Mouse (Mus musculus): Measurements from ENCODE around the gene Rnf148. TPM values are rescaled to one million over a fixed set of nuclear protein-coding genes. Genes with fewer than 3 reads are reported as not detected.
A peak's percentile ranks its signal among the peaks of the same experiment; 100 is the strongest.

Gene Rnf148
- polyA plus RNA-seq (2015; fragmentation: Nextera tagmentation; extraction: Ambion mirVana), result 0.17 TPM in 1 of 2 replicates, not detected in the other

DNA sequence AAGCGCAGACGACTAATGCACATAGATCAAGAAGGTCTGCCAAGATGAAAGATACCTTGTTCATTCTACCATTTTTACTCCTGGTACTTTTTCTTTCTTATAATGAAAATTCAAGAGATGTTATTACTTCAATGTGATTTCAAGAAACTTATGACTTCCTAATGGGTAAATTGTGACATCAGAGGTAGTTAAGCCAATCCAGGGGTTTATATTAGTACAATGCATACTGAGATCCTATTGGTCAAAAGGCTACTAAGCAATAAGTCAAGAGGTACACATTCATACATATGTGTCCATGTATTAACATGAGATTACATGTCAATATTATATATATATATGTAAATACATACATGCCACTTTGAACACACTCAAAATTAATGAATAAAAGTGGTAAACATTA, at the start of gene Rnf148:
Gene Rnf148 (minus strand): TSS at position 101 of the 400 bp plus-strand sequence.
- H3K4me1 ChIP-seq, result no peaks in the 10 kb centered on the region
- no peaks in the 10 kb centered on the region for H3K36me3 ChIP-seq
- H3K27me3 ChIP-seq (replicated peaks), result no peaks in the 10 kb centered on the region
- H3K4me3 ChIP-seq (replicated peaks), result no peak within 1 kb of the TSS
- H3K9me3 ChIP-seq (replicated peaks), result no peaks in the 10 kb centered on the region
- H3K27ac ChIP-seq (replicated peaks), result no peak within 1 kb of the TSS
- no peak within 1 kb of the TSS for H3K9ac ChIP-seq (replicated peaks)
- no peak for ATAC-seq (ENCODE audit: low FRiP score)
- WGBS, result 92% methylated on average over 2 of the region's 2 CpGs
- H3K4me2 ChIP-seq, result no peak within 1 kb of the TSS

GRCm38 (mm10) chr6:23700879-23701278, 45.9 kb upstream of the Rnf148 start:
- H3K4me3 ChIP-seq (replicated peaks), result no peak overlapping the region
- no peak overlapping the region for H3K4me2 ChIP-seq
- H3K4me1 ChIP-seq, result no peaks in the 10 kb centered on the region
- no peak overlapping the region for H3K27ac ChIP-seq (replicated peaks)
- ATAC-seq (ENCODE audit: low FRiP score), result no peak
- WGBS, result 62% methylated on average over 3 of the region's 3 CpGs
- H3K36me3 ChIP-seq, result no peaks in the 10 kb centered on the region
- no peaks in the 10 kb centered on the region for H3K27me3 ChIP-seq (replicated peaks)
- H3K9ac ChIP-seq (replicated peaks), result no peak overlapping the region
- H3K9me3 ChIP-seq (replicated peaks), result no peaks in the 10 kb centered on the region

- no peak for ATAC-seq (ENCODE audit: low FRiP score)
- Histone ChIP-seq H3K4me1 (no peaks in the 10 kb centered on the region), H3K9ac (replicated peaks) (no peak overlapping the region), H3K27ac (replicated peaks) (no peak overlapping the region), H3K4me3 (replicated peaks) (no peak overlapping the region), H3K36me3 (no peaks in the 10 kb centered on the region), H3K4me2 (no peak overlapping the region), H3K27me3 (replicated peaks) (no peaks in the 10 kb centered on the region), H3K9me3 (replicated peaks) (no peaks in the 10 kb centered on the region)
- 87% methylated on average over 1 of the region's 1 CpGs for WGBS
Measured at GRCm38 (mm10) chr6:23678172-23678571, 23.2 kb upstream of the Rnf148 start.

- no peaks in the 10 kb centered on the region for H3K27me3 ChIP-seq (replicated peaks)
- WGBS, result 91% methylated on average over 2 of the region's 2 CpGs
- no peaks in the 10 kb centered on the region for H3K4me1 ChIP-seq
- H3K9me3 ChIP-seq (replicated peaks), result no peaks in the 10 kb centered on the region
- H3K4me3 ChIP-seq (replicated peaks), result no peak within 1 kb of the TSS
- H3K36me3 ChIP-seq, result no peaks in the 10 kb centered on the region
- no peak within 1 kb of the TSS for H3K27ac ChIP-seq (replicated peaks)
- no peak within 1 kb of the TSS for H3K9ac ChIP-seq (replicated peaks)
- ATAC-seq (ENCODE audit: low FRiP score), result no peak
- H3K4me2 ChIP-seq, result no peak within 1 kb of the TSS
Measured at GRCm38 (mm10) chr6:23650205-23650604, 4.7 kb downstream of the Rnf148 start, which contains the start of gene Rnf133. Gene Rnf133 (minus strand): TSS chr6:23650305.

DNA sequence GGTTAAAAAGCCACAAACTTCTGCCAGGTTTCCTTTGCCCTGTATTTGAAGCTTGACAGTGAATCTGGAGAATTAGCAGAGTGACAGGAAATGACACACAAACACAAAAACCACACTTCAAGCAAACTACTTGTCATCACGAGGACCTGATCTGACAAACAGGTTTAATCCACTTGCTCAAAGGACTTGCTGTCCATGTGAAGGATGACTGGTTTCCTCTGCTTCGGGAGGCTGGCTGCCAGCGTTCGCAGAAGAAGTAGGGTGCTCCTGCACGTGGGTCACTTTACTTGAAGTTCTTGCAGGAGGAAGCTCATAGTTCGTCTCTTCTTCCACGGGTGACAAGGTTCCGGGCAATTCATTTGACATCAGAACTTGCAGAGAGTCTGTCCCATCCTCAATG, 6.2 kb downstream of the Rnf148 start:
- Histone ChIP-seq H3K27ac (replicated peaks) (no peak overlapping the region), H3K4me3 (replicated peaks) (no peak overlapping the region), H3K27me3 (replicated peaks) (no peaks in the 10 kb centered on the region), H3K36me3 (no peaks in the 10 kb centered on the region), H3K4me2 (no peak overlapping the region), H3K9ac (replicated peaks) (no peak overlapping the region), H3K4me1 (no peaks in the 10 kb centered on the region), H3K9me3 (replicated peaks) (no peaks in the 10 kb centered on the region)
- WGBS, result 88% methylated on average over 8 of the region's 8 CpGs
- no peak for ATAC-seq (ENCODE audit: low FRiP score)

GRCm38 (mm10) chr6:23647627-23648247, 7.2 kb downstream of the Rnf148 start:
- H3K27me3 ChIP-seq (replicated peaks), result no peaks in the 10 kb centered on the region
- H3K36me3 ChIP-seq, result no peaks in the 10 kb centered on the region
- H3K4me3 ChIP-seq (replicated peaks), result no peak overlapping the region
- H3K4me1 ChIP-seq, result no peaks in the 10 kb centered on the region
- WGBS, result 59% methylated on average over 7 of the region's 7 CpGs
- ATAC-seq (ENCODE audit: low FRiP score), result peak; percentile 61
- H3K27ac ChIP-seq (replicated peaks), result no peak overlapping the region
- H3K4me2 ChIP-seq, result no peak overlapping the region
- H3K9ac ChIP-seq (replicated peaks), result no peak overlapping the region
- no peaks in the 10 kb centered on the region for H3K9me3 ChIP-seq (replicated peaks)

DNA sequence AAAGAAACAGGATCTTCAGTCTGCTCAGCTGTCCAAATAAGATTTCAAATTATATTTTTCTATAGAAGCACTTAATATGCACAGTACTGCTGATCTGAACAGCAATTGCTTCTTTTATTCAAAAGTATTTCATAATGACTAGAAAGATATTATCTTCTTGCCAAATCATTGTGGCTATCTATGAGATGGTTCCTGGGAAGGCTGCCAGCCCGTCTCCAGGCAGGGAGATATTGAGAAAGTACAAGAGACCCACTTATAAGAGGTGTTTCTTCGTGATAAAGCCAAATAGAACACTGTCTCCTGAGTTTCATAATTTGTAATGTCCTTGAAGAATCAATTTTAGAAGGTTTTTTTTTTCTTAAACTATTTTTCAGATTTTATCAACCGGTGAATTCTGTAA, 17.9 kb downstream of the Rnf148 start:
- Histone ChIP-seq H3K27me3 (replicated peaks) (no peaks in the 10 kb centered on the region), H3K27ac (replicated peaks) (no peak overlapping the region), H3K9me3 (replicated peaks) (no peaks in the 10 kb centered on the region), H3K4me2 (no peak overlapping the region), H3K9ac (replicated peaks) (no peak overlapping the region), H3K36me3 (no peaks in the 10 kb centered on the region), H3K4me3 (replicated peaks) (no peak overlapping the region), H3K4me1 (no peaks in the 10 kb centered on the region)
- ATAC-seq (ENCODE audit: low FRiP score), result no peak
- WGBS, result 71% methylated on average over 3 of the region's 3 CpGs

GRCm38 (mm10) chr6:23635208-23635607, 19.7 kb downstream of the Rnf148 start:
- H3K4me3 ChIP-seq (replicated peaks), result no peak overlapping the region

DNA sequence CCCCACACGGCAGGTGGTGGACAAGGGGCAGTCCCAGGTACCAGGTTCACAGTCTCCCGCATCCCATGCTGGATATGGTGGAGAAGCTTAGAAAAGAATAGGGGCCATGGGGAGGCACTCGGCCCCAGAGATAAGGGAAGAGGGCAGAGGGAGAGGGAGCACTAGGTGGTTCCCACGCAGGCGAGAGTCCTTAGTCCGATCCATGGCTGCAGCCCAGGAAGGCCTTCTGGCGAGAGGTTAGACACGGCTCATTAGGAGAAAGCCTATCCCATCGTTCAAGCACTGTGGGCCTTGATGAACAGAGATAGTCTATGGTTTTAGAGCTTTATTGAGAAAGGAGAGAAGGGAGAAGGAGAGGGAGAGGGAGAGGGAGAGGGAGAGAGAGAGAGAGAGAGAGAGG, 20.9 kb downstream of the Rnf148 start:
- H3K36me3 ChIP-seq, result no peaks in the 10 kb centered on the region
- WGBS, result 73% methylated on average over 9 of the region's 9 CpGs
- no peaks in the 10 kb centered on the region for H3K27me3 ChIP-seq (replicated peaks)
- H3K4me1 ChIP-seq, result no peaks in the 10 kb centered on the region
- no peak overlapping the region for H3K27ac ChIP-seq (replicated peaks)
- ATAC-seq (ENCODE audit: low FRiP score), result no peak
- H3K9ac ChIP-seq (replicated peaks), result no peak overlapping the region
- no peak overlapping the region for H3K4me3 ChIP-seq (replicated peaks)
- H3K9me3 ChIP-seq (replicated peaks), result no peaks in the 10 kb centered on the region
- no peak overlapping the region for H3K4me2 ChIP-seq

More at GRCm38 (mm10) chr6:23635208-23635607, 19.7 kb downstream of the Rnf148 start:
- H3K27ac ChIP-seq (replicated peaks), result no peak overlapping the region
- ATAC-seq (ENCODE audit: low FRiP score), result no peak
- no peaks in the 10 kb centered on the region for H3K27me3 ChIP-seq (replicated peaks)
- H3K36me3 ChIP-seq, result no peaks in the 10 kb centered on the region
- H3K9ac ChIP-seq (replicated peaks), result no peak overlapping the region
- WGBS, result 91% methylated on average over 3 of the region's 3 CpGs
- H3K9me3 ChIP-seq (replicated peaks), result no peaks in the 10 kb centered on the region
- H3K4me2 ChIP-seq, result no peak overlapping the region
- H3K4me1 ChIP-seq, result no peaks in the 10 kb centered on the region

DNA sequence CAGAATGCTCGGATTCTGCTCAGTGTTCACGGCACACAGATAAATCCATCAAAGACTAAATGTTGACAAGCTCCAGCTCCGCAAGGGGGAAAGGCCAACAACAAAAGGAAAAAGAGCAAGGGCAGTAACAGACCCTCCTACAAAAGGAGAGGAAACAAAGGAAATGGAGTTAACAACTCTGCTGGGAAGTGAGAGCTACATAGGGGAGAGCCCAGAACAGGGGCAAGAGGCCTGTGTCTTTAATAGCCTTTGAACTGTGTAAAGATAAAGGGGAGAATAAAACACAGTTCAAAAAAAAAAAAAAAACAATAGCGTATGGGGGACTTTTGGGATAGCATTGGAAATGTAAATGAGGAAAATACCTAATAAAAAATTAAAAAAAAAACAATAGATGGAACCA, 24.5 kb downstream of the Rnf148 start:
- ATAC-seq (ENCODE audit: low FRiP score), result no peak

More for the DNA sequence above, 24.5 kb downstream of the Rnf148 start:
- Histone ChIP-seq H3K27me3 (replicated peaks) (no peaks in the 10 kb centered on the region), H3K36me3 (no peaks in the 10 kb centered on the region), H3K9ac (replicated peaks) (no peak overlapping the region), H3K4me1 (no peaks in the 10 kb centered on the region), H3K4me3 (replicated peaks) (no peak overlapping the region), H3K4me2 (no peak overlapping the region), H3K9me3 (replicated peaks) (no peaks in the 10 kb centered on the region), H3K27ac (replicated peaks) (no peak overlapping the region)
- 10% methylated on average over 4 of the region's 4 CpGs for WGBS

Measured in neural tube, embryonic 15.5 days (tissue).